Mouse (Mus musculus): ENCODE measurements around the gene Arhgef5.

GRCm38 (mm10) chr6:43266356-43266755 lies 974 bp downstream of the Arhgef5 start:
- TF ChIP-seq POLR2A (IDR thresholded peaks at IDR 0.05; ENCODE audit: insufficient read depth, low read depth, low read length) (0 out of 2 replicates have a peak, but pooled peaks have one; percentile 18), EP300 (IDR thresholded peaks at IDR 0.05; ENCODE audit: insufficient read depth, low read depth, low read length) (no peak), CTCF (IDR thresholded peaks at IDR 0.05) (peak; percentile 38)
